Mouse (Mus musculus) cerebellum, postnatal 36 days (tissue): ENCODE results near the gene Ccdc65.

ENCODE experiments used
- DNase-seq, 2 experiments: peaks; one replicate each; pipeline ENCODE4 v3.0.0; 2021 to 2022; ENCODE audit warnings: mixed read lengths in 2 of 2

Ccdc65 gene

GRCm38 (mm10) chr15:98695726-98696125, 12.3 kb upstream of the Ccdc65 start:
- no peak for DNase-seq

DNA sequence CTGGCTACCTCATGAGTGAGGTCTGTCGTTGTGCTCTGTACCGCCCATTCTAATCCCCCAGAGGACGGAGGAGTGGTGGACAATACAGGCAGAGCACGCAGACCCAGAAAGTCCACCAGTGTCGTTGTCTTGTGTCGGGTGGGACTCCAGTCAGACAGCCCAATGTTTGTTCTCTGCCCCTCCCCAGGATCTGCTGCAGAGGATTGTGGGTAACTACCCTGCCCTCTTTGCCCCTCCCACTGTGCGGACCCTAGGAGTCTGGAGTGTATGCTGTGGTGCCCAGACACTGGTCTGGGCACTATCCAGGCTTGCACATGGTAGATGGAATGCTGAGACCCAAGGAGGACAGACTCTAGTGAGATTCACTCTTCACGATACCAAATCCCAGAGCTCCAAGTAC, 11.8 kb upstream of the Ccdc65 start:
- DNase-seq = no peak

DNA sequence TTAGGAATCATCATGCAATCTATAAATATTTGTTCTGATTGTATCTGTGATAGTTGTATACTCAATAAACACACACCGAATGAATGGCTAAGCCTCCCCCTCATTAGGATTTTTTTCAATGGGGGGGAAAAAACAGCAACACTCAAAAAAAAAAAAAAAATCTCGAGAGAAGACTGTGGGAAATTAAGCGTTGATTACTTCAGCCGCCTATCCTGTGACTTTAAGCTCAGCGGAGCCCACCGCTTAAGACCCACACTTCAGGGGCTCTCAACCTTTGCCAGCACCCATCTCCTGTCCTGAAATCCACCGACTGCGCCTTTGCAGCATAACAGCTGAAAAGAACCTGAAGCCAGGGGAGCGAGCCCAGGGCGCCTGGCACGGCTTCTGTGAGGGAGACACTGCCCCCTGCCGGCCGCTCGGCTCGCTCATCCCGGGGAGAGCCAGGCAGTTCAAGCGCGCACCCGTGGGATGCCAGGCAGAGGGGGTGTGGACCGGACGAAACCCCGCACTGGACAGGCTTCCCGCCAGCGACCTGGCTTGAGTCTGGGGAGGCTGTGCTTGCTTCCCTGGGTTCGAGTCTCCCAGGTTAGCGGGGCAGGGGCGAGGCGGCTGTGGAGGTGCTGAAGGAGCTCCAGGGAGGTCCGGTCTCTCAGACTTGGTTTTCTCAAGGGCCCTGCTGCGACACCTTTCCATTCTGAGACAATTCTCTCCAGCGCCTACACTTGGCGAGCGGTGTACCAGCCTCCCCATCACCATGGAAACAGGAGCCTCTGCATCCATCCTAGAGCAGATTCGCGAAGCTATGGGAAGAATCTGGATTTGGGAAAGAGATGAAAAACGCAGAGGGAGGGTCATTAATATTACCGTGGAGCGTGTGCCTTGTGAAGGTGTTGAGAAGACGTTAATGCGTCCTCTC, 8.6 kb upstream of the Ccdc65 start:
- DNase-seq = peak; percentile 89

GRCm38 (mm10) chr15:98704312-98704711, 3.7 kb upstream of the Ccdc65 start:
- DNase-seq = no peak

- peak; percentile 76 to 78 for DNase-seq
These were observed 2.4 kb downstream of the Ccdc65 start for GRCm38 (mm10) chr15:98710442-98710841.

GRCm38 (mm10) chr15:98714230-98714652, 6.2 kb downstream of the Ccdc65 start:
- no peak for DNase-seq

DNA sequence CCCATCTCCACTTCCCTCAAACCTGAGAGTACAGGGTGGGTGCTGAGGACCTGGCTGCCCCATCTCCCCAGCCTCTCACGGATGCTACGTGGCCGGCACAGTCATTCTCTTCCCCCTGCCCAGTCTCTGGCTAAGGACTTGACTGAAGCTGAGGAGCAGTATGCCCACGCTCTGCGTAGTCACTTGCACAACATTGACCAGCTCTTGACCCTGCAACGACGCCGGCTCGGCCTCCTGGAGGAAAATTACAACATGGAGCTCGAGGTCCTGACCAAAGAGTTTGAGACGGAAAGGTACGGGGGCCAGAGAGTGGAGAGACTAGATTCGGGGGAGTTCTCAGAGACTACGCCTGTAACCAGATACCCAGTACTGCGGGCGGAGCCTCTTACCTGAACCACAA, 9.3 kb downstream of the Ccdc65 start:
- no peak for DNase-seq

DNA sequence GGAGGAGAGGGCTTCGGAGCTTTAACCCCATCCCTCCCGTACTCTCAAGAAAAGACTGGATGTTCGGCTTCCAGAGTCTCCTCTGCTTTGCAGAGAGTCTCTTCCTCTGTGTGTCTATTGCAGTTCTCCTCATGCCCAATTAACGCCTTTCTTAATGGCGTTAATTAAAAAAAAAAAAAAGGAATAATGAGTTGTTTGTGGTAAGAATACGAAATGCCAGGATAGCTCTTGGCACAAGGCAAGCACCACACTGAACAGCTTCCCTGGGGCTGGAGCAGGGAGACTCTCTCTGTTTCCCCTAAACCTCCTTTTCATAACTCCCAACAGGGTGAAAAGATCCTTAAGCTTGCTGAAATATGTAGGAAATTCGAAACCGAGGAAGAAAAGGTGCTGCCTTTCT, 14.2 kb downstream of the Ccdc65 start:
- no peak for DNase-seq

GRCm38 (mm10) chr15:98722854-98723253, 14.8 kb downstream of the Ccdc65 start:
- no peak for DNase-seq

DNA sequence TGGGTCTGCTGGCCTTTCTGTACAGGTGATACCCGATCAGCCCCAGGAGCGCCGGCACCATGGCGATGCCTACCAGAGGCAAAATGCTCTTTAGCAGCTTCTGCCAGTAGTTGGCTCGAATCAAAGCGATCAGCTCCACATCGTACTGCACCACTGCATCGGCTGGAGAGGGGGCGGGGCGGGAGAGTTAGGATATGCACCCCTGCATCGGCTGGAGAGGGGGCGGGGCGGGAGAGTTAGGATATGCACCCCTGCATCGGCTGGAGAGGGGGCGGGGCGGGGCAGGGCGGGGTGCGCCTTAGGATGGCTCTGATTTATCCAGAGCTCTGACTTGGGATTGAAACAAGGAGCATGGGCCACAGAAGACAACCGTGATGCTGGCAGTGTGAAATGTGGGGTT, 16.4 kb downstream of the Ccdc65 start:
- no peak for DNase-seq

DNA sequence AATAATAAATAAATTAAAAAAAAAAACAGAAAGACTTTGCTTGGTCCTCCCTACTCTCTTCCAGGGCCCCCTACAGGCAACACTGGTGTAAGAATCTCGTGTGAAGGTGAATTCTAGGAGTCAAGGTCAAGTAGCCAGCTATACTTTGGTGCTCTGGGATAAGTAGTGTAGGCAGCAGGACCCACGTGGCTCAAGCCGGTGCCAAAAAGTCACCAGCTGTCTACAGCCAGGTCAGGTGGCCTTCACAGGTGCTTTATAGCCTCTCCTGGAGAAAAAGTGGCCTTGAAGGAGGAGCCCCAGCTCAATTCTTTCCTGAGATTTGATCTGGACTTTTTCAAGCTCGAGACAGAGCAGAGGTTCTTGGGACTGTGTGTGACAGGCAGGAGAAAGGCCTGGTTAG, 18.1 kb downstream of the Ccdc65 start:
- no peak for DNase-seq

DNA sequence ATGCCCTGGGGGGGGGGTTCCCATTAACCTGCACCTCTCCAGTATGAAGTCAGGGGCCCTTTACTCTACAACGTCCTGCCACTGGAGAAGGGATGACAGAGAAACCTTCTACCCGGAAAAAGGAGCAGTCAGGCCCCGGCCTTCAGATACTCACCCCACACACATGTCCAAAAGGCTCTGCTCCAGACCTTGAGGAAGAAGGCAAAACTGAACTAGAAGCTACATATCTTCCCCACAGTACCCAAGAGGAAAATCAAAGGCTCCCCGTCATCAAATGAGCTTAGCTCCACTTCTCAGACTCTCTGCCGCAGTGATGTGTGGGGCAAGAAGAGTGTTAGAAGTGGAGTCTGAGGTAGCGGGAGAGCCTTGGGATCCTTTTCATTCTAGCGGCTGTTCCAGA, 18.7 kb downstream of the Ccdc65 start:
- DNase-seq = no peak

GRCm38 (mm10) chr15:98727443-98728321, 19.7 kb downstream of the Ccdc65 start, which contains the start of gene Fkbp11:
TSS of gene Fkbp11 (minus strand) at chr15:98728198.
- DNase-seq = peak; percentile 33 to 36

DNA sequence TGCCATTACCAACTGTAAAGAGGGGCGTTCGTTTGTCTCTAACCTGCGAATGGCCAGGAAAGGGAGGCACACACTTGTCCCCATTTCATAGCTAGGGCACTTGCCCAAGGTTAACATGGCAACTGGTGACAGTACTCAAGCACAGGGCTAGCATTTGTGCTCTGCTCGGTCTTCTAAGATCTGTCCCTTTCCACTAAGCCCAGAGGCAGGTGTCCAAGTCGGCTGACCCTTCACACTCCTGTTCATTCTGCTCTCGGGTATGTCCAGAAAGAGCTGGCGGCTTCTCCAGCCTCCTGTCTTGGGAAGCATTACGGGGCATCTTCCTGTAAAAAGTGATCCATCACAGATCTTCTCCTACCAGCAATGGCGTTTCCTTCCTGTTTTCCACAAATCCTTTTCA, 20.4 kb downstream of the Ccdc65 start:
- DNase-seq = no peak

GRCm38 (mm10) chr15:98729791-98730545, 22.0 kb downstream of the Ccdc65 start:
- DNase-seq = no peak

- DNase-seq = no peak
These were observed 22.8 kb downstream of the Ccdc65 start for GRCm38 (mm10) chr15:98730790-98731189.

DNA sequence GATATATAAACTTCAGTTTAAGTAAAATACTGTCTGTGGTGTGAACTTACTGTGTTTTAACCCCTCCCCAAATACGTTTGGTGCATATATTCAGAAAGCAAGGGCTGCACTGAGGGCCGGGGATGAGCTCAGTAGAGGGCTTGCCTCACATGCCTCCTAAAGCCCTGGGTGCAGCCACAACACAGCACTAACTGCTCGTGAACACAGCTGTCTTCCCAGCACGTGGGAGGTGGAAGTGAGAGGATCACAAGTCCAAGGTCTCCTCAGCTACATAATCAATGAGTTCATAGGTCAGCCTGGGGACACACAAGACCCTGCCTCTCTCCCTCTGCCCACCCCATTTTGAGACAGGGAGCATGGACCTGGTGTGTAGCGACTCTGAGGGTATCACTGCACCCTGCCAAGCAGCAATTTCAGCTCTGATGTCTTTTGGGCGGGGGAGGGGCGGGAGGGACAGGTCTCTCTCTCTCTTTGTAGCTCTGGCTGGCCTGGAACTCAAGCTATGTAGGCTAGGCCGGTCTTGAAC, 24.1 kb downstream of the Ccdc65 start:
- no peak for DNase-seq

DNA sequence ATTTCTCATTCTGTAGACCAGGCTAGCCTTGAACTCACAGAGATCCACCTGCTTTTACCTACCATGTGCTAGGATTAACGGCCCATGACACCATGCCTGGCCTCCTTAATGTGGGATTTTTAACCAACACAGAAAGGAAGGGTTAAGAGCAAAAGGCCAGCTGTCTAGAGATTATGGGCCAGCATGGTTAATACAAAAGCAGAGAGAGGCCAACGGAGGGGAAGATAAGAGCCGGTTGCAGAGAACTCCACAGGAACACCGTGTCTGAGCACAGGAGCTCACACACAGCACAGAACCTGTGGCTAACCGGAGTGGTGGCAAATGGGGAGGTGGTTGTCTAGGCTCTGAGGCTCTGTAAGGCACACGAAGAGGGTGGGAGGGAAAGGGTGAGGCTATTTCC, 25.4 kb downstream of the Ccdc65 start:
- no peak for DNase-seq

GRCm38 (mm10) chr15:98733976-98734566, 26.1 kb downstream of the Ccdc65 start:
- no peak for DNase-seq

- DNase-seq = no peak
These were observed 28.5 kb downstream of the Ccdc65 start for GRCm38 (mm10) chr15:98736521-98736920.

DNA sequence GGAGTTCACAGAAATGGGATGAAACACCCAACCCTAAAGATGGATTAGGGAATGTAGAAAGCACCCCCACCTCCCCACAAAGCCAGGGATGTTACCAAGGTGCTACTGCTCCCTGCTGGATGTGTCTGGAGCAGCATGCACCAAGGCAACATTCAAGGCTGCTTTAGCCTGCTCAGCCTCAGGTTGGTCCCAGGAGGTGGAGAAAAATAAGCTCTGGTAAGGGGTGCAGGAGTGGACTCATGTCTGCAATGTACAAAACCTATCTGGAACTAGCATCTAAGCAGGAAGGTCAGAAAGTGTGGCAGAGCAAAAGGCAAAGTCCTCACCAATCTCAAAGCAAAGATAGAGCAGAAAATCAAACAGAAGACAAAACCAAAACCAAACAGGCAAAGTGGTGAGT, 29.9 kb downstream of the Ccdc65 start:
- DNase-seq = peak; percentile 28 to 39

- no peak for DNase-seq
These were observed 30.8 kb downstream of the Ccdc65 start for GRCm38 (mm10) chr15:98738796-98739195.
